Mouse (Mus musculus): ENCODE data around the gene Ly6g6f. TPM values are rescaled to one million over a fixed set of nuclear protein-coding genes. Genes with fewer than 3 reads are reported as not detected.

The Ly6g6f gene
- polyA plus RNA-seq (2015; fragmentation: Nextera tagmentation; extraction: Ambion mirVana): 5.1 and 7.0 TPM in 2 replicates

DNA sequence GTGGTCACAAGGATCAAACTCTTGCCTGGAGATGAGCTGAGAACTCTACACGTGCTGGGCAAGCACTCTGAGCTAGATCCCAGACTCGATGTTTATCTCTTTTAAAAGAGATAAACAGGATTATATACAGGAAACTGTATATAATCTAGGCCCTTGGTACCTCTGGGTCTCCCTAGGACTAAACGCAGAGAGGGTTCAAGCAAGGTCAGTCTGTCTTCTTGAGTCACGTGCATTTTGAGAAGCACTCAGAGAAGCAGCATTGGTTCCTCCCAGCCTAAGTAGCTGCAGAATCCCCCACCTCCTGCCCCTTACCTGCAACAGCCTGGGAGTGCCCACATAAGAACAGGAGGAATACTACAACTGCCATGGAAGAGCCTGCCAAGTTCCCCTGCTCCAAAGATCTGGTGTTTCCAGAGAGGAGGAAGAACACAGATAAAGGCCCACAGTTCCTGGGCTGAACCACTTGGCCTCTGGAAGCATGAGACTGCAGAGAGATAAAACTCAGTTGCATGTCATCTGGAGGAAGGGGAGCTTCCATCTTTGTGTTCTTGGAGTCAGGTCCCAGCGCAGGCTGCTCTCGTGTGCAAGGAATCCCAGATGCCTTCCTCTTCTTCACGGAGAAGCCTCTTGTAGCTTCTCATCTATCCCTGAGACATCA lies at the start of gene Ly6g6f:
Ly6g6f (minus strand) TSS at position 403 of the 658 bp plus-strand sequence.
- 40% methylated on average over 7 of the region's 7 CpGs for WGBS (ENCODE audit: insufficient replicate concordance)
- peaks cover 34% of the 10 kb centered on the region for H3K4me1 ChIP-seq (replicated peaks)
- H3K4me3 ChIP-seq (replicated peaks): no peak within 1 kb of the TSS
- H3K9me3 ChIP-seq (replicated peaks): no peaks in the 10 kb centered on the region
- no peak within 1 kb of the TSS for H3K9ac ChIP-seq
- no peak within 1 kb of the TSS for H3K4me2 ChIP-seq
- ATAC-seq (ENCODE audit: insufficient read depth): no peak
- no peak within 1 kb of the TSS for H3K27ac ChIP-seq (replicated peaks)
- no peaks in the 10 kb centered on the region for H3K27me3 ChIP-seq
- no peaks in the 10 kb centered on the region for H3K36me3 ChIP-seq (replicated peaks)

DNA sequence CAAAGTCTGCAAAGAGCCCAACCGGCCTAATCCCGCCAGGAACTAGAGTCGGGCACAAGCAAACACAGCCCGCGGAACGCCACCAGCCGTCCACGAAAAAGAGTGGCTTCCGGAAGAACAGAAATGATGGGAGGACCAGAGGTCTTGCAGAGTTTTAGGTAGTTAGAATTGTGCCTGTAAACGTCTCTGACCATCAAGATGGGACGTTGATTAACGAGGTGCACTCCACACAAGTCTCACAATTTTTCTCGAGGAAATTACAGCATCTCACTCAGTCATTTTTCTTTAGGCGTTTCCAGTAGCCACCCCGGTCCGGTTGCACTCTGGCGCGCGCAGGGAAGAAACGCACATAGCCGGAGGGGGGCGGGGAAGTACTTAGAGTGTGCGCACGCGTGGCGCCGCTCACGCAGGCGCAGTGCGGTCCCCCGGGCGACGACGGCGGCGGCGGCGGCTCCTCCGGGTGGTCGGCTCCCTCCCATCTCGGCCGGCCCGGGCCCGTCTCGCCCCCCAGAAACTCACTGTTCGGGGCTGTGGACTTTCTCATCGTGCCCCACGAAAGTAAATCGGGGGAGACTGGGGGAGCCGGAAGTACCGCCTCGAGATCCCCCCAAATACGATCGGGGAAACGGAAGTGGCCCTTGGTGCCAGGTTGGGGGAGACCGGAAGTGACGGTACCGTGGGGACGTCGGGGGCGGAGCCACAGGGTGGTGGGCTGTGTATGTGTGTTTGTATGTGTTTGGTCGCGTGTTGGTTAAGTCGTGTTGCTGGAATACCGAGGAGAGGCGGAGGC lies 49.6 kb upstream of the Ly6g6f start, which contains the start of gene Bag6:
Bag6 (plus strand) TSS at position 378 of the 790 bp plus-strand sequence.
- H3K9me3 ChIP-seq (replicated peaks): no peaks in the 10 kb centered on the region
- peaks cover 27% of the 10 kb centered on the region for H3K36me3 ChIP-seq (replicated peaks)
- H3K27me3 ChIP-seq: no peaks in the 10 kb centered on the region
- ATAC-seq (ENCODE audit: insufficient read depth): peak; percentile 89
- H3K4me1 ChIP-seq (replicated peaks): peaks cover 39% of the 10 kb centered on the region
- H3K4me2 ChIP-seq: peak within 1 kb of the TSS; percentile 90
- under 1% methylated on average over 66 of the region's 66 CpGs for WGBS (ENCODE audit: insufficient replicate concordance)
- peak within 1 kb of the TSS; percentile 89 for H3K4me3 ChIP-seq (replicated peaks)
- peak within 1 kb of the TSS; percentile 92 for H3K27ac ChIP-seq (replicated peaks)
- peak within 1 kb of the TSS; percentile 77 for H3K9ac ChIP-seq

DNA sequence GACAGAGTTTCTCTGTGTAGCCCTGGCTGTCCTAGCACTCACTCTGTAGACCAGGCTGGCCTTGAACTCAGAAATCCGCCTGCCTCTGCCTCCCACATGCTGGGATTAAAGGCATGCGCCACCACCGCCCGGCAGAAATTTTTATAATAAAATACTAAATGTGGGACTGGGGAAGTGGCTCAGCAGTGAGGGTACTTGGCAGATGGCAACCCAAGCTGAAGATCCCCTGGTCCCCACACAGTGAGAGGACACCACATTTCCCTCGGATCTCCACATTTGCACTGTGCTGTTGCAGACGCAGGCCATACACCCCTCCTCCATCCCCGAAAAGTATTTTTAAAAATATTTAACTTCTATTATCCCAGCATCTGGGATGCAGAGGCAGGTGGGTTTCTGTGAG lies 48.1 kb upstream of the Ly6g6f start:
- Histone ChIP-seq H3K4me2 (0 out of 2 replicates have a peak overlapping the region, but pooled peaks have one; percentile 90), H3K36me3 (replicated peaks) (peaks cover 27% of the 10 kb centered on the region), H3K4me1 (replicated peaks) (peaks cover 50% of the 10 kb centered on the region), H3K27me3 (no peaks in the 10 kb centered on the region), H3K9ac (no peak overlapping the region), H3K9me3 (replicated peaks) (no peaks in the 10 kb centered on the region), H3K4me3 (replicated peaks) (no peak overlapping the region), H3K27ac (replicated peaks) (no peak overlapping the region)
- no peak for ATAC-seq (ENCODE audit: insufficient read depth)
- 84% methylated on average over 7 of the region's 7 CpGs for WGBS (ENCODE audit: insufficient replicate concordance)

- H3K27ac ChIP-seq (replicated peaks): peak overlapping the region; percentile 60
- no peak for ATAC-seq (ENCODE audit: insufficient read depth)
- H3K36me3 ChIP-seq (replicated peaks): peaks cover 23% of the 10 kb centered on the region
- no peak overlapping the region for H3K4me3 ChIP-seq (replicated peaks)
- WGBS (ENCODE audit: insufficient replicate concordance): 57% methylated on average over 3 of the region's 3 CpGs
- H3K9ac ChIP-seq: no peak overlapping the region
- peaks cover 56% of the 10 kb centered on the region for H3K4me1 ChIP-seq (replicated peaks)
- H3K4me2 ChIP-seq: peak overlapping the region; percentile 29
- no peaks in the 10 kb centered on the region for H3K9me3 ChIP-seq (replicated peaks)
- H3K27me3 ChIP-seq: no peaks in the 10 kb centered on the region
These were observed 46.8 kb upstream of the Ly6g6f start for GRCm38 (mm10) chr17:35132174-35132560.

GRCm38 (mm10) chr17:35131500-35132173 lies 46.2 kb upstream of the Ly6g6f start, which contains the start of gene Apom:
Apom (minus strand) TSS chr17:35132050.
- Histone ChIP-seq H3K36me3 (replicated peaks) (peaks cover 23% of the 10 kb centered on the region), H3K27ac (replicated peaks) (peak within 1 kb of the TSS; percentile 60), H3K4me1 (replicated peaks) (peaks cover 56% of the 10 kb centered on the region), H3K27me3 (no peaks in the 10 kb centered on the region), H3K9ac (peak within 1 kb of the TSS; percentile 32; the same call in 1 of the 2 replicates), H3K9me3 (replicated peaks) (no peaks in the 10 kb centered on the region), H3K4me2 (peak within 1 kb of the TSS; percentile 50), H3K4me3 (replicated peaks) (peak within 1 kb of the TSS; percentile 45)
- ATAC-seq (ENCODE audit: insufficient read depth): no peak
- WGBS (ENCODE audit: insufficient replicate concordance): 67% methylated on average over 15 of the region's 15 CpGs

- peak overlapping the region; percentile 45 for H3K4me3 ChIP-seq (replicated peaks)
- H3K27me3 ChIP-seq: no peaks in the 10 kb centered on the region
- H3K9ac ChIP-seq: peak overlapping the region; percentile 32; the same call in 1 of the 2 replicates
- ATAC-seq (ENCODE audit: insufficient read depth): no peak
- peaks cover 23% of the 10 kb centered on the region for H3K36me3 ChIP-seq (replicated peaks)
- no peaks in the 10 kb centered on the region for H3K9me3 ChIP-seq (replicated peaks)
- H3K27ac ChIP-seq (replicated peaks): peak overlapping the region; percentile 60
- 65% methylated on average over 8 of the region's 8 CpGs for WGBS (ENCODE audit: insufficient replicate concordance)
- peak overlapping the region; percentile 50 for H3K4me2 ChIP-seq
- H3K4me1 ChIP-seq (replicated peaks): peaks cover 56% of the 10 kb centered on the region
These were observed 45.6 kb upstream of the Ly6g6f start for GRCm38 (mm10) chr17:35131038-35131437.

- Histone ChIP-seq H3K36me3 (replicated peaks) (peaks cover 35% of the 10 kb centered on the region), H3K4me1 (replicated peaks) (peaks cover 68% of the 10 kb centered on the region), H3K9me3 (replicated peaks) (no peaks in the 10 kb centered on the region), H3K4me2 (no peak overlapping the region), H3K4me3 (replicated peaks) (no peak overlapping the region), H3K9ac (no peak overlapping the region), H3K27me3 (no peaks in the 10 kb centered on the region), H3K27ac (replicated peaks) (no peak overlapping the region)
- ATAC-seq (ENCODE audit: insufficient read depth): no peak
- 63% methylated on average over 11 of the region's 11 CpGs for WGBS (ENCODE audit: insufficient replicate concordance)
These were observed 43.6 kb upstream of the Ly6g6f start for GRCm38 (mm10) chr17:35128996-35129395.

GRCm38 (mm10) chr17:35127017-35127416 lies 41.6 kb upstream of the Ly6g6f start:
- Histone ChIP-seq H3K36me3 (replicated peaks) (peaks cover 43% of the 10 kb centered on the region), H3K9ac (peak overlapping the region; percentile 85), H3K4me3 (replicated peaks) (peak overlapping the region; percentile 70), H3K27ac (replicated peaks) (peak overlapping the region; percentile 91), H3K4me1 (replicated peaks) (peaks cover 72% of the 10 kb centered on the region), H3K27me3 (no peaks in the 10 kb centered on the region), H3K9me3 (replicated peaks) (no peaks in the 10 kb centered on the region), H3K4me2 (peak overlapping the region; percentile 90)
- 40% methylated on average over 13 of the region's 13 CpGs for WGBS (ENCODE audit: insufficient replicate concordance)
- no peak for ATAC-seq (ENCODE audit: insufficient read depth)

DNA sequence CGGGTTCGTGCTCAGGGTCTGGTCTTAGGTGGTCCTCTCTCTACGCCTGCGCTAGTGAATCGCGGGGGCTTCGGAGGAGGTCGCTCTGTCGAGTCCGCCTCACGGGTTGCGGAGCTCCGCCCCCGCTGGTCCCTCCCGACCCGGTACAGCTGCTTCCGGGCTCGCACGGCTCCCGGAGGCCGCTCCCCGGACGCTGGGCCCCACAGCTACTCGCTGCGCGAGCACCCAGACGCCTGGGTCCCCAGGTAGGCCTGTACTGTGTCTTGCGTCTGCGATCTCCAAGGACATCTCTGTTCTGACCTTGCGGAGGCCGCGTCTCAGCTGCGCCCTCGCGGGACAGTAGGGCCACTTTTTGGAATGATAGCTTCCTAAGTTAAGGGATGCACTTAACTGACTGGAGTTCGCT lies 40.8 kb upstream of the Ly6g6f start, which contains the start of gene D17H6S53E:
D17H6S53E (plus strand) TSS at position 168 of the 406 bp plus-strand sequence.
- peak; percentile 72 for ATAC-seq (ENCODE audit: insufficient read depth)
- Histone ChIP-seq H3K36me3 (replicated peaks) (peaks cover 43% of the 10 kb centered on the region), H3K4me3 (replicated peaks) (peak within 1 kb of the TSS; percentile 70), H3K9me3 (replicated peaks) (no peaks in the 10 kb centered on the region), H3K27me3 (no peaks in the 10 kb centered on the region), H3K4me2 (peak within 1 kb of the TSS; percentile 90), H3K9ac (peak within 1 kb of the TSS; percentile 85), H3K4me1 (replicated peaks) (peaks cover 74% of the 10 kb centered on the region), H3K27ac (replicated peaks) (peak within 1 kb of the TSS; percentile 91)
- under 1% methylated on average over 36 of the region's 36 CpGs for WGBS (ENCODE audit: insufficient replicate concordance)

GRCm38 (mm10) chr17:35125578-35125977 lies 40.2 kb upstream of the Ly6g6f start:
- H3K4me2 ChIP-seq: peak overlapping the region; percentile 90
- H3K9me3 ChIP-seq (replicated peaks): no peaks in the 10 kb centered on the region
- ATAC-seq (ENCODE audit: insufficient read depth): no peak
- no peaks in the 10 kb centered on the region for H3K27me3 ChIP-seq
- H3K9ac ChIP-seq: peak overlapping the region; percentile 85
- H3K27ac ChIP-seq (replicated peaks): peak overlapping the region; percentile 91
- H3K4me3 ChIP-seq (replicated peaks): peak overlapping the region; percentile 70
- H3K4me1 ChIP-seq (replicated peaks): peaks cover 70% of the 10 kb centered on the region
- WGBS (ENCODE audit: insufficient replicate concordance): 39% methylated on average over 6 of the region's 6 CpGs
- peaks cover 42% of the 10 kb centered on the region for H3K36me3 ChIP-seq (replicated peaks)
